Mouse (Mus musculus) liver, adult (tissue): ENCODE results near the gene Spata20.

Source experiments
- GATA4 ChIP-seq: IDR thresholded peaks from 2 replicates; pipeline ENCODE4 v1.6.1; 2014; ENCODE audit warnings: mild to moderate bottlenecking, low read length; ENCODE audit not compliant: insufficient replicate concordance

Gene Spata20

GRCm38 (mm10) chr11:94469136-94470064 lies 16.6 kb downstream of the Spata20 start:
- no peak for TF ChIP-seq GATA4

GRCm38 (mm10) chr11:94468582-94469064 lies 17.4 kb downstream of the Spata20 start:
- TF ChIP-seq GATA4: no peak

DNA sequence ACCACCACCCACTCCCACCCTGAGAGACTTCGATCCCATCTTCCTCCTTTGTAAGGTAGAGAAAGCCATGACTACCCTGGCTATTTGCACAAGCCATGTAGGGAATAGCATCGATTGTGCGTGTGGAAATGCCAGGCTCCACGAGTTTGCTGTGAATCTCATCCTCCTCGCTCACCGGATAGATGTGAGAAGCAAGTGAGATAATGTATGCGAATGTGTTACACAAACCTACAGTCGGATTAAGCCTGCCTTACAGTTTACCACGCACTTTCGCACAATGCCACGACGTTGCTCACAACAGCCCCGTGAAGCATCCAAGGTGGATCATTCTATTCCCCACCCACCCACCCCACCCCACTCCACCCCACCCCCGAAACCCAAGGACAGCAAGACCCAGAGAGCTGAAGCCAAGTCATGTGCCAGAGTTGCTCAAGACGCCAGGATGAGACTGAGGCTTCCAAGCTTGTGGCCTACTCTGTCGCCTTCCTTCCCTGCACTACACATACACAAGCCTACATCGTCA lies 19.6 kb downstream of the Spata20 start:
- no peak for TF ChIP-seq GATA4

GRCm38 (mm10) chr11:94464170-94464569 lies 21.8 kb downstream of the Spata20 start:
- no peak for TF ChIP-seq GATA4

DNA sequence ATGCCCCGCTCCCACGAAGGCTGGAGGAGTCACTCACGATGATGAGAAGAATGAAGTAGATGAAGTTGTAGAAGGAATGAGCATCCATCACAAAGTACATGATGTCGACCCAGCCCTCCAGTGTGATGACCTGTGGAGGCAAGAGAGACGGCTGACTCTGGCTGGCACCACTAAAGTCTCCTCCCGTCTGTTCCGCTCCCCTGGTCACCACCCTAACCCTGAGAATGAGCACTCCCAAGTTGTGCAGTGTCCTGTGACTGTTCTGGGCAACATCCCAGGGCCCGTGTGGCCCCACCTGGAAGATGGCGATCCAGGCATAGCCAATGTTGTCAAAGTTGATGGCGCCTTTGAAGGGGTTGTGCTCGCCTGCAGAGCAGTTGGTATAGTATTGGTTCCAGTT lies 24.1 kb downstream of the Spata20 start:
- no peak for TF ChIP-seq GATA4

- TF ChIP-seq GATA4: no peak
Observed at GRCm38 (mm10) chr11:94457001-94457400, 29.0 kb downstream of the Spata20 start.

GRCm38 (mm10) chr11:94456347-94456746 lies 29.6 kb downstream of the Spata20 start:
- TF ChIP-seq GATA4: no peak

- TF ChIP-seq GATA4: no peak
Observed at GRCm38 (mm10) chr11:94455161-94455820, 30.7 kb downstream of the Spata20 start.

- TF ChIP-seq GATA4: no peak
Observed at GRCm38 (mm10) chr11:94454756-94455155, 31.2 kb downstream of the Spata20 start.

DNA sequence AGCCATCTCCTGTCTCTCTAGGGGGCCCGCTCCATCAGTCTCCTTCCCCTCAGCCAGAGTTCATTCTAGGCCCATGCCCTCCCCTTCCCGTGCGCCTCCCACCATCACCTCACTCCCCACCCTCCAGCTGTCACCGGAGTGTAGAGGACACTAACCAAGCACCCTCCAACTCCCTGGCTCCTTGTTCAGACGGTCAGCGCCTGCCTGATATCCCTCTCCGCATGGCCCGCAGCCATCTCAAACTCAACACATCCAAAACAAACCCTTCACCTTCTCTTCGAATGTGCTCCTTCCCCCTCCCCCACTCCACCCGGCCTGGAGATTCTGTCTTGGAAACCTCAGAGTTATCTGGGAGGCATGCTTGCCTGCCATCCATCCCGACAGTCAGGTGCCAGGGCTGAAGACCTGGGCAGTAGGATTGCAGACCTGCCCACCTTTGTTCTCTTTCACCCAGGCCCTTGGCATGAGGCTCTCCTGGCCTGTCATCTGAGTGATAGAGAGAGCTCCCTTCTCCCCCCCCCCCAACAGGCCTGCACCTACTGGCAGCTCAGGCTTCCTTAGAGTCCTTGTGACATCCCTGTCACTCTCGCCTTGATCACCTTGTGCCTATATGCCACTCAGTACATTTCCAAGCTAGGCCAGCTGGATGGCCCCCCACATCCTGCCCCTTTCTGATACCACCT lies 34.7 kb downstream of the Spata20 start:
- no peak for TF ChIP-seq GATA4

GRCm38 (mm10) chr11:94449886-94450285 lies 36.1 kb downstream of the Spata20 start:
- no peak for TF ChIP-seq GATA4

DNA sequence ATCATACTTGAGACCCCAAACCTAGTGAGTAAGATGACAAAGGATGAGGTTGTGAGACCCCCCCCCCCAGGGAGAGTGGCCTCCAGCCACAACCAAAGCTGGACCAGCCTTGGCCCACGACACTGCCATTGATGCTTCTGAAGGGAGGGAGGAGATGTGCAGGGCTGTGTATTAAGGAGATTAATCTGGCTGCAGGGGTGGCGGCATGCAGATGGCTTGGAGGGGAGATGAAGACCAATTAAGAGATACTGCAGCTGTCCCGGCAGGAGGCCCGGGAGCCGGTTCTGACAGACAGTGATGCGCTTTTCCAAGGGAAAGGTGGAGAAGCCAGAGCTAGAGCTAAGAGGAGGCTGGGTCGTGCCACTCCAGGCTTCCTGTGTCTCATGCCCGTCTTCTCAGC lies 36.7 kb downstream of the Spata20 start:
- no peak for TF ChIP-seq GATA4

DNA sequence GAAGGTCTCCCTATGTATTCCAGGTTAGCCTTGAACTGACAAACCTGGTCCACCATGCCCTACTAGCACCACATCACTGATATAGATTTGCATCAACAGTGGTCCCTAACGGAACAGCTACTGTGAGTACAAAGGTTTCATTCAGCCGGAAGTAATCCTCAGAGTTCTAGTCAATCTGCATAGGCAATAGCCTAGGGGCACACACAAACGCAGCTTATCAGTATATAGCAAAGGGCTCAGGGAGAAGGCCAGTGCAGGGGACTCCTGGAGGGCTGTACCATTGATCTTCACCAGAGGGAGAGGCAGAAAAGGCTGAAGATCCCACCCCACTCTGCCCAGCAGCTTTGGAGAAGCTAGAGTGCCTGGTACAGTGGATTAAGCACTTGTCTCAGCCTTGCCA lies 39.0 kb downstream of the Spata20 start:
- TF ChIP-seq GATA4: no peak

GRCm38 (mm10) chr11:94445300-94445699 lies 40.7 kb downstream of the Spata20 start:
- TF ChIP-seq GATA4: no peak

GRCm38 (mm10) chr11:94444829-94445228 lies 41.1 kb downstream of the Spata20 start:
- TF ChIP-seq GATA4: no peak

DNA sequence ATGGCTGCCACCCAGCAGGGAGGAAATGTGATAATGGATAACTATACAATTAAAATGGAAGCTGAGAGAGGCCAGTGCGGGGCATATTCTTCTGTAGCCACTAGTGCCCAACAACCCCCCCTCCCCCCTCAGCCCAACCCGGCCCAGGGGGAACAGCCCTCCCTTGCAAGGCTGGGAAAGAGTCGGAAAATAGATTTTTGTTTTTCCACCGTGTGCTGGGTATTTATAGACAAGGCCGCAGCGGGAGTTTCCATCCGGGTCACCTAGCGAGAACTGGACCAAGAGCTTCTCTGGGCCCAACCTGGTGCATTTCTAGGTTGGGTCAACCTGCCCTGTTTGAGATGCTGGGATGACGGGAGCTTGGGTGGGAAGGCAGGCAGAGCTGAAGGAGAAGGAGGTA lies 44.2 kb downstream of the Spata20 start:
- no peak for TF ChIP-seq GATA4

- no peak for TF ChIP-seq GATA4
Observed at GRCm38 (mm10) chr11:94441122-94441521, 44.9 kb downstream of the Spata20 start.
